Mouse (Mus musculus) stomach, embryonic 16.5 days (tissue): ENCODE results near the gene Rack1. TPM values are rescaled to one million over a fixed set of nuclear protein-coding genes. Genes with fewer than 3 reads are reported as not detected.
"Not testable (repeated sequence)": the region's sequence is repeated elsewhere in the genome, so short reads cannot be mapped to it uniquely, and the experiment has no call there.

Experiments
- ATAC-seq: fragments of 200-750 bp; cut with Nextera tagmentation; 2 replicates; pipeline ENCODE4 v1.8.0; 2017; ENCODE audit warnings: moderate number of reproducible peaks, moderate TSS enrichment; ENCODE audit not compliant: insufficient read depth, low FRiP score
- H3K27ac ChIP-seq: fragments of 300-500 bp; sonication (generic); 2 replicates; pipeline ENCODE4 v1.5.1; 2014; ENCODE audit warnings: low read length
- H3K27me3 ChIP-seq: fragments of 300-500 bp; sonication (generic); 2 replicates; pipeline ENCODE4 v1.6.1; 2014; ENCODE audit warnings: low read length, control low read depth, mixed read lengths; ENCODE audit not compliant: control insufficient read depth, insufficient read depth
- H3K36me3 ChIP-seq: fragments of 300-500 bp; sonication (generic); 2 replicates; pipeline ENCODE4 v1.6.1; 2014; ENCODE audit warnings: low read length; ENCODE audit not compliant: control insufficient read depth, insufficient read depth
- H3K4me1 ChIP-seq: fragments of 300-500 bp; sonication (generic); 2 replicates; pipeline ENCODE4 v1.6.1; 2014; ENCODE audit warnings: low read length, control low read depth, mixed read lengths; ENCODE audit not compliant: control insufficient read depth, insufficient read depth
- H3K4me2 ChIP-seq: fragments of 300-500 bp; sonication (generic); 2 replicates; pipeline ENCODE4 v1.6.1; 2014; ENCODE audit warnings: low read depth, low read length, mixed read lengths
- H3K4me3 ChIP-seq: fragments of 300-500 bp; sonication (generic); replicated peaks from 2 replicates; pipeline ENCODE4 v1.5.1; 2014; ENCODE audit warnings: mild to moderate bottlenecking, low read length
- H3K9ac ChIP-seq: fragments of 300-500 bp; sonication (generic); 2 replicates; pipeline ENCODE4 v1.6.1; 2014; ENCODE audit warnings: low read length
- H3K9me3 ChIP-seq: fragments of 300-500 bp; sonication (generic); replicated peaks from 2 replicates; pipeline ENCODE4 v1.6.1; 2016; ENCODE audit warnings: low read length, control low read depth; ENCODE audit not compliant: control insufficient read depth
- WGBS: fragments of 180-500 bp; shearing (Covaris S2); extraction: QIAGEN DNeasy Blood & Tissue Kit; methylation state at CpG from one replicate; pipeline ENCODE4 v1.1.7; 2014; 5-methylcytosine and 5-hydroxymethylcytosine counted together
- polyA plus RNA-seq: library from polyadenylated mRNA; unstranded; fragments of >200 nt; fragmentation: Nextera tagmentation; extraction: Ambion mirVana; gene quantifications from 2 replicates; pipeline ENCODE4 v1.2.1, GENCODE M21; 2015

The Rack1 gene
- polyA plus RNA-seq, result 634 and 687 TPM in 2 replicates

- ATAC-seq, result peak; percentile 92
- WGBS, result under 1% methylated on average over 47 of the region's 47 CpGs
- Histone ChIP-seq H3K9ac (peak within 1 kb of the TSS; percentile 96), H3K27ac (peak within 1 kb of the TSS; percentile 99), H3K4me2 (peak within 1 kb of the TSS; percentile 97), H3K4me3 (peak within 1 kb of the TSS; percentile 91), H3K9me3 (no peaks in the 10 kb centered on the region), H3K27me3 (no peaks in the 10 kb centered on the region), H3K36me3 (peaks cover 26% of the 10 kb centered on the region), H3K4me1 (peaks cover 13% of the 10 kb centered on the region)
Observed at GRCm38 (mm10) chr11:48799921-48800701, at the start of gene Rack1. Rack1 (plus strand) TSS chr11:48800332.

GRCm38 (mm10) chr11:48750428-48750827 lies 49.7 kb upstream of the Rack1 start:
- Histone ChIP-seq H3K9me3 (no peaks in the 10 kb centered on the region), H3K4me3 (no peak overlapping the region), H3K27me3 (no peaks in the 10 kb centered on the region), H3K4me2 (no peak overlapping the region), H3K36me3 (no peaks in the 10 kb centered on the region), H3K27ac (no peak overlapping the region), H3K9ac (no peak overlapping the region), H3K4me1 (no peaks in the 10 kb centered on the region)
- WGBS, result 90% methylated on average over 6 of the region's 6 CpGs
- ATAC-seq, result no peak

GRCm38 (mm10) chr11:48753534-48753933 lies 46.6 kb upstream of the Rack1 start:
- 93% methylated on average over 18 of the region's 18 CpGs for WGBS
- not testable (repeated sequence) for ATAC-seq, H3K4me1 ChIP-seq

GRCm38 (mm10) chr11:48759021-48759420 lies 41.1 kb upstream of the Rack1 start:
- WGBS, result 85% methylated on average over 8 of the region's 8 CpGs
- Histone ChIP-seq H3K9me3 (no peaks in the 10 kb centered on the region), H3K4me2 (no peak overlapping the region), H3K27me3 (no peaks in the 10 kb centered on the region), H3K36me3 (no peaks in the 10 kb centered on the region), H3K4me3 (no peak overlapping the region), H3K4me1 (no peaks in the 10 kb centered on the region), H3K9ac (no peak overlapping the region), H3K27ac (no peak overlapping the region)
- no peak for ATAC-seq

More at GRCm38 (mm10) chr11:48753534-48753933, 46.6 kb upstream of the Rack1 start:
- not testable (repeated sequence) for H3K27me3 ChIP-seq, H3K36me3 ChIP-seq, H3K9me3 ChIP-seq, H3K4me3 ChIP-seq, H3K4me2 ChIP-seq, H3K27ac ChIP-seq, H3K9ac ChIP-seq

- no peaks in the 10 kb centered on the region for H3K9me3 ChIP-seq
- H3K27ac ChIP-seq, result no peak overlapping the region
- no peak overlapping the region for H3K4me2 ChIP-seq
- H3K27me3 ChIP-seq, result no peaks in the 10 kb centered on the region
- ATAC-seq, result no peak
- H3K36me3 ChIP-seq, result no peaks in the 10 kb centered on the region
- no peak overlapping the region for H3K9ac ChIP-seq
- H3K4me1 ChIP-seq, result no peaks in the 10 kb centered on the region
- 88% methylated on average over 9 of the region's 9 CpGs for WGBS
- H3K4me3 ChIP-seq, result no peak overlapping the region
Observed at GRCm38 (mm10) chr11:48764119-48764518, 36.0 kb upstream of the Rack1 start.

- Histone ChIP-seq H3K27ac (no peak overlapping the region), H3K9ac (no peak overlapping the region), H3K4me3 (no peak overlapping the region), H3K27me3 (no peaks in the 10 kb centered on the region), H3K4me2 (no peak overlapping the region), H3K36me3 (no peaks in the 10 kb centered on the region), H3K9me3 (no peaks in the 10 kb centered on the region), H3K4me1 (no peaks in the 10 kb centered on the region)
- WGBS, result 84% methylated on average over 14 of the region's 14 CpGs
- no peak for ATAC-seq
Observed at GRCm38 (mm10) chr11:48767195-48767876, 32.8 kb upstream of the Rack1 start.

GRCm38 (mm10) chr11:48771691-48772090 lies 28.4 kb upstream of the Rack1 start:
- no peaks in the 10 kb centered on the region for H3K27me3 ChIP-seq
- no peak overlapping the region for H3K9ac ChIP-seq
- no peak for ATAC-seq
- no peaks in the 10 kb centered on the region for H3K36me3 ChIP-seq
- no peak overlapping the region for H3K4me3 ChIP-seq
- no peaks in the 10 kb centered on the region for H3K4me1 ChIP-seq
- H3K4me2 ChIP-seq, result no peak overlapping the region
- H3K9me3 ChIP-seq, result no peaks in the 10 kb centered on the region
- H3K27ac ChIP-seq, result no peak overlapping the region
- WGBS, result 6% methylated on average over 2 of the region's 2 CpGs

GRCm38 (mm10) chr11:48774443-48775298 lies 25.5 kb upstream of the Rack1 start:
- Histone ChIP-seq H3K9ac (no peak overlapping the region), H3K4me1 (no peaks in the 10 kb centered on the region), H3K27me3 (no peaks in the 10 kb centered on the region), H3K4me2 (no peak overlapping the region), H3K4me3 (0 out of 2 replicates have a peak overlapping the region, but pooled peaks have one; percentile 3), H3K9me3 (no peaks in the 10 kb centered on the region), H3K27ac (no peak overlapping the region), H3K36me3 (no peaks in the 10 kb centered on the region)
- no peak for ATAC-seq
- WGBS, result 34% methylated on average over 17 of the region's 17 CpGs
